Mouse (Mus musculus) A20 (cell line): ENCODE data around the gene Usp2.

Experiments
- DNase-seq: peaks from one replicate; pipeline ENCODE4 v3.0.0-alpha.2; 2011; ENCODE audit warnings: low read depth, low spot score

Usp2 gene

DNA sequence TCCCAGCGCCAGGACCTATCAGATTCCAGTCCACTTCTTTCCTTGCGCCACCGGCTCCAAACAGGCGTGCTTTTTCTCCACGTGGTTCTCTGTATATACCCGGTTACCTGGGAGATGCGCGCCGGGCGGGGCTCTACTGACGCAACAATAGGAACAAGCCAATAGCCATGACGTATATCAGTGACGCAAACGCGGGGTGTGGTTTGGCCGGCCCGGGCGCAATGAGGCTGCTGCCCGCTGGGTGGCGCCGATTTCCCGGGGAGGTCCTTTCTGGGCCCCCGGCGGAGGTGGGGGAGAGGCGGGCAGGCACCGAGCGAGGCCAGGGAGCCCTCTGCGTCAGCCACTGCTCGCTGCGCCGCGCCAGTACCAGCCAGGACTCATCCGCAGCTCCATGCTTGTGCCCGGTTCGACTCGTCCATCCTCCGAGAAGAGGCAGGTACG is at the start of gene Usp2:
Usp2 (plus strand) TSS at position 237 of the 441 bp plus-strand sequence.
- DNase-seq, result peak; percentile 98

DNA sequence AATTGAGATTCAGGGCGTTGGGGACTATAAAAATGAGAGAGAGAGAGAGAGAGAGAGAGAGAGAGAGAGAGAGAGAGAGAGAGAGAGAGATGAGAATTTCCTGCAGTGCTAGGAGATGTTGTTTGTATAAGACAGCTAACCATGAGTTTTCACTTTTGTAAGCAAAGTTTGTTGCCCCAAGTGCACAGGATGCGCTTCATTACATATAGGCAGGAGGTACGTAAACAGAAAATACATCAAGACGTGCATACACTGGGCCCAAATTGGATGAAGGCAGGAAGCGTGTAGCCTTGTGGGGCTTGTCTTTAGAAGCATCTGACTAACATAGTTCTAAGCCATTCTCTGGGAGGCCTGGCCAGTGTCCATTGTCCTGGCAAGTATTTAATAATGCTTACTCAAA is 49.0 kb upstream of the Usp2 start:
- DNase-seq, result no peak

DNA sequence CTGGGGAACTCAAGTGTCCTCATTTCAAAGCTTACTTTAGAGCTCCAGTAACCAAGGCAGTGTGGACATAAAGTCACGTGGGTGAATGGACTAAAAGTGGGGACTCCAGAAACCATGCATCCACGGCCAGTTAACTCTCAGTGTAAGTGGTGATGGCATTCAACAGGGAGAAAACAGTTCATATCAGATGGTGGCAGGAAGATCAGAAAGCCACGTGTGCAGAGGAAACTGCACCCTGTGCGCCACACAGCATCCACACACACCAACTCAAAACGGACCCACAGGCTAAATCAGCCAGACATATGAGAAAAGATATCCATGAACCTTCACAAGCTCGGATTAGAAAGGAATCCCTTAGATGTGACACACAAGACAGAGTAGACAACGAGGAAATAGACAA is 46.8 kb upstream of the Usp2 start:
- DNase-seq, result no peak

DNA sequence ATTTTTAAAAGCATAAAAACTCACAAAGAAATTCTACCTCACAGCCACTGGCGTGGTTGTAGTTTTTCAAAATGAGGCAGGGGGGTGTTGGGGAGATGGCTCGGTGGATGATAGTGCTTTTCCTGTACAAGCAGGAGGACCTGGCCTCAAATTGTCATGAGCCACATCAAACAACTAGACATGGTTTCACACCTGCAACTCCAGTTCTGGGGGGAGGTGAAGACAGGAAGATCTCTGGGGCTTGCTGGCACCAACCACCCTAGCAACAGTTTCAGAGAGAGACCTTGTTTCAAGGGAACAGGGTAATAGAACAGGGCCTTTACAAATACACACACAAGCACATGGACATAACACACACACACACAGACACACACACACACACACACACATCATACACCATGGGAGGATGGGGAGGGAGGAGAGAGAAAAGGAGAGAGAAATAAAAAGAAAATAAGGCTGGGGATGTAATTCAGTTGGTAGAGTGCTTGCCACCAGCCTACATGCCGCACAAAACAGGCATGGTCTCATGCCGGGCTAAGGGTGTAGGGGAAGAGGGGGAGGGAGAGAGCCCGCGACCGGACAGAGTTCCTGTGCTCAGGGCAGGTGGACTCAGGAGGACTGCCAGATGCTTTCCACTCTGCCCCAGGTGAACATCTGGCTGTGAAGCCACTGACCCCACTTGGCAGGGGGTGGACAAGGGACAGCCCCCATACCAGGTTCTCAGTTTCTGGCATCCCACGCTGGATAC is 44.5 kb upstream of the Usp2 start:
- DNase-seq, result no peak

DNA sequence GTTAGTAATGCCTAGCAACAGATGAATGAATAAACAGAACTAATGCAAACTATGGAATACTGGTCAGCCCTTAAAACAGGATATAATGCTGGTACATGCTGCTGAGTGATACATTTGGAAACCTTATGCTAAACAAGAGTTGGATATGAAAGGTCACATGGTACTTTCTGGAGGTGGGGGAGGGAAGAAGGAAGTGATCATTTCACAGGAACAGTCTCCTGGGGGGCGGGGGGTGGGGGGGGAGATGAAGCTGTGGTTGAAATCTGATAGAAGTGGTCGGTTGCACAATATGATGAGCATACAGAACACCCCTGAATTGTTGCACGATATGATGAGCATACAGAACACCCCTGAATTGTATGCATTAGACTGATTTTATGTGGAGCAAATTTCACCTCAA is 42.7 kb upstream of the Usp2 start:
- no peak for DNase-seq

DNA sequence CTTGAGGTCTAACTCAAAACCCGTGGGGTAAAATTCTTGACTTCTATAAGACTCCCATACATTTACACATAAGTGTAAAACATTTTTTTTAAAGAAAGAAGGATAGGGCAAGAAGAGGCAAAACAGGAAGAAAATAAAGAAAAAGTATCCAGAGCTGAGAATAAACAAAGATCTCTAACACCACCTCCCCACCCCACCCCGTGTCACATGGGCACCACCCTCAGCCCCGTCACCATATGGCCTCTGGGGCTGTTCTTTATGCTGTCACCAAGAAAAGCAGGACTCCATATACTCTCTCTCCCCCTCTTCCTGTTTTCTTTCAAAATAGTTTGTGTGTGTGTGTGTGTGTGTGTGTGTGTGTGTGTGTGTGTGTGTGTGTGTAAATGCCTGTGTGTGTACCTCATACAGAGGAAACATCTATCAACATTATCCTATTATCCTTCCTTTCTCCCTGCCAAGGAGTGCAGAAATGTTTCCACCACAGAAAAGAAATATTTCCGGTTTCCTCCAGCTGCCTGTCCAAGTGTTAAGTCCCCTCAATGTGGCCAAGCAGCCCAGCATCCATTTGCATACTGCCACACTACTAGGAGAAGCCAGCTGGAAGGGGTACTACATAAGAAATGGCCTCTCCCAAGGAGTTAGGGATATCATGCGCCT is 37.1 kb upstream of the Usp2 start:
- no peak for DNase-seq

DNA sequence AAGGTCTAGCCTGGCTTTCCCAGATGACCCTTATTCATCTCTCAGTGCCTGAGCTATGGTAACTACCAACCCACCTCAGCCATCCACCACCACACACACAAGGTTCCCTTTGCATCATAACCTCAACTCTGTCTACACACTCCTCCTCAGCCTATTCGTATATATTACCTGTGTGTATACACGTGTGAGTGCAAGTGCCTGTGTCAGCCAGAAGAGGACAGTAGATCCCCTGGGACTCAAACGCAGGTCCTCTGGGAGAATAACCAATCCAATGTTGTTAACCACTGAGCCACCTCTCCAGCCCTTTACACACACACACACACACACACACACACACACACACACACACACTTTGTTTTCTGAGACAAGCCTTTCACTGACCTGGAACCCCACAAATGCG is 36.2 kb upstream of the Usp2 start:
- no peak for DNase-seq

DNA sequence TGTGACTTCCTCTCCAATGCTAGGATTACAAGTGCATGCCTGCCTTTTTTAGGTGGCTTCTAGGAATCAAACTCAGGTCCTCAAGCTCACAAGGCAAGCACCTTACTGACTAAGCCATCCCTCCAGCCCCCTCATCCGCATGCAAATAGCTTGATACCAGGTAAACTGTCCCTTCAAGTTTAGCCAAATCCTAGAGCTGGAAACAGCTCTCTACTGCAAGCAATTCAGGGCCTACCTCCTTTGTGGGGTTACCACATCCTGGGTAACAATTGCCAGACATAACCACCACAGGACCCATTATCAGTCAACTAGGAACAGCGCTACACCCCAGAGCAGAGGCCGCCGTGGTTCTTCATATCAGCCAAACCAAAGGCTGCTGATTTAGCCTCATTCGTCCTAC is 35.7 kb upstream of the Usp2 start:
- no peak for DNase-seq

DNA sequence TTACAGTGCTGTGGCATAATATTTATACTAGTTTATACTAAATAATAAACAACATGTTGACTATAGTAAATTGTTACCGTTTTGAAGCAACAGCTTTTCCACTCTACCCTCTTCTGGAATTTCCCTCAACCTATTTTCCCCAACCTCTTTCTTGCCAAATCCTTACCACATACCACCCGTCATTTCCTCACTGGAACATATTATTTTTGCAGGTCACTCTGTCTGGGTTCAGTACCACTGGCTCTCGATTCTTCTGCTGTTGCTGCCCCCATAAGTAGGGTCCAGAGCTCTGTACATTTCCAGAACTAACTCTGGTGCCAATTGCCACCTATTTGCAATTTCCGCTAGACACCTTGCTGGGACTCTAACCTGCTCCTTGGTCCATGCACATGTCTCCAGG is 34.9 kb upstream of the Usp2 start:
- no peak for DNase-seq

DNA sequence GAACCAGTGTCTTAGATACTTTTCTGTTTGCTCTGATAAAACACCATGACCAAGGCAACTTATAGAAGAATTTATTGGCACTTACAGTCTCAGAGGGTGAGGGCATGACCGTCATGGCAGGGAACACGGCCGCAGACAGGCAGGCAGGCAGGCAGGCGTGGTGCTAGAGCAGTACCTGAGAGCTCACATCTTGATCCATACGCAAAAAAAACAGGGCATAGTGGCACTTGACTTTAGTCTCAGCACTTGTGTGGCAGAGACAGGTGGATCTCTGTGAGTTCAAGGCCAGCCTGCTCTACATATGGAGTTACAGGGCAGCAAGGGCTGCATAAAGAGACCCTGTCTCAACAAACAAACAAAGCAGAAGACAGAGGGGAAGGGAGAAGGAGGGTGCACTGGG is 33.5 kb upstream of the Usp2 start:
- no peak for DNase-seq

DNA sequence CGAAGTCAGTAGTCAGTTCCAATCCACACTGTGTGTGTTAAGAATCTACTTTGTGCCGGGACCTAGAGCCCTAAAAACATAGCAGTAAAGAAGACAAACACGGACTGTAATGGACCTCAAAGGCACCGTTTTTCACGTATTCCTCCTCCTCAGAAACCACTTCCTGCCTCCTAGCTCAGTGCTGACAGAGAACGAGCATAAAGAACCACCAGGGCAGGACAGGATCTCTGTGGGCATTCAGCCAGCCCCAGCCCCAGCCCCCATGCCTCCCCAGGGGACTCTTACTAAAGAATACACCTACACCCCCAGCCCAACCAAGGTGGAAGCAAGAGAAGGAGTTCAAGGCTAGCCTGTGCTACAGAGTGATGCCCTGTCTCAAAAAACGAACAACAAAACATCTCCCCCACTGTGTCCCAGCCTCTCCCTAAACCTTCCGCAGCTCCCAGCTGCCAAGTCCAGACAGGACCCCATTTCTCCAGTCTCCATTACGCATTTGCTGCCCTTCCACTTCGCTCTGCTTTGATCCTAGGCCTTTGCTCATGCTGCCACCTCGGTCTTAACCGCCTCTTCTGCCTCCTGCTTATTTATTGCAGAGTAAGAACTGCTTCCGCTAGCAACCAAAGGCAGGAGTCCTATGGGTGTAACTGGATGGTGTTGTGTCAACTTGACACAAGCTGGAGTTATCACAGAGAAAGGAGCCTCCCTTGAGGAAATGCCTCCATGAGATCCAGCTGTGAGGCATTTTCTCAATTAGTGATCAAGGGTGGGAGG is 32.7 kb upstream of the Usp2 start:
- no peak for DNase-seq

DNA sequence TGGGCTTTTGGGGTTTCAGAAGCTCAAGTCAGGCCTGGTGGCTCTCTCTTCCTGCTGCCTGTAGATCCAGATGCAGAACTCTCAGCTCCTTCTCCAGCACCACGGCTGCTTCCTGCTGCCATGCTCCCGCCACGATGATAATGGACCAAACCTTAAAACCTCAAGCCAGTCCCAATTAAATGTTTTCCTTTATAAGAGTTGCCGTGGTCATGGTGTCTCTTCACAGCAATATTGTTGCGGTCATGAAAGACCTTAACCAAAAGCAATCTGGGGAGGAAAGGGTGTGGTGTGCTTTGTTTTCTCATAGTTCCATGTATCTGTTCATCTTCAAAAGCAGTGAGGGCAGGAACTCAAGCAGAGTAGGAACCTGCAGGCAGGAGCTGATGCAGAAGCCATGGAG is 29.7 kb upstream of the Usp2 start:
- DNase-seq, result no peak

DNA sequence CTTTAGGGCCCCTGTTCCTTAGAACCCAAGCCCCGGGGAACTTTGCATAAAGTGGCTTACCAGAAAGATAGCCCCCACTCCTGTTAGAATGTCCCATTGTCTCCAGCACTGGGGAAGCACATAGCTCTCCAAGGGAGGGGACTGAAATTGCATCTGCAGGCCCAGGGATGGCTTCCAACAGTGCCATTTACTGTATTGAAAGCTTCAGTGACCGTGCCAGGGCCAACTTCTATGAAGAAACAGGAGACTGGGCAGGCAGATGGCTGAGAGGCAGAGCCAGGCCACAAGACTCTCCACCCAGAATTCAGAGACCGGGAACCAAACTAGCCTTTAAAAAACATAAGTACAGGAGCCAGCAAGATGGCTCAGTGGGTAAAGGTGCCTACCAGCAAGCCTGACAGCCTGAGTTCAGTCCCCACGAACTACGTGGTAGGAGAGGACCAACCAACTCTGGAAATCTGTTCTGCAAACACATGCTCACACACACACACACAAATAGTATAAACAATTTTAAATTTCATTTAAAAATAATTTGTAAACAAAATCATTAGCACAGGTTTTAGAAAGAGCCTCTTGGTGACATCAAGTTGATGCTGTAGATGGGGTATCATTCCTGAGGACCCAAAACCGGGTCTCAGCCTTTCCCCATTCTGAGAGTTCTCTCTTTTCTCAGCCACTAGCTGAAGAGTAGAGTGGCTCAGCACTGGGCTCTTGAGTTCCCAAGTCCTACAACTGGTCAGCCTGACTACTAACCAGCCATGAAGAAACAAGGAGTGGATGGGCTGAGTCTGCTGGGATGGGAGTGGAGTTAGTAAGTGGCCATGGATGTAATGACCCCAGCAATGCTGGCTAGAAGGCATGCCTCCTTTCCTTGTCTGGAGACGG is 25.1 kb upstream of the Usp2 start:
- no peak for DNase-seq

DNA sequence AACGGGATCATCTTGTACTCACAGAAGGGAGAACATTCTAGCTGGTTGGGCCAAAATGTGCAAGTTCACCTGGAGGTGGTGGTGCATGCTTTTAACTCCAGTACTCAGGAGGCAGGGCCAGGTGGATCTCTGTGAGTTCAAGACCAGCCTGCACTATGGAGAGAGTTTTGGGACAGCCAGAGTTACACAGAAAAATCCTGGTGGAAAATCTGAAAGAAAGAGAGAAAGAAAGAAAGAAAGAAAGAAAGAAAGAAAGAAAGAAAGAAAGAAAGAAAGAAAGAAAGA is 24.5 kb upstream of the Usp2 start:
- no peak for DNase-seq

DNA sequence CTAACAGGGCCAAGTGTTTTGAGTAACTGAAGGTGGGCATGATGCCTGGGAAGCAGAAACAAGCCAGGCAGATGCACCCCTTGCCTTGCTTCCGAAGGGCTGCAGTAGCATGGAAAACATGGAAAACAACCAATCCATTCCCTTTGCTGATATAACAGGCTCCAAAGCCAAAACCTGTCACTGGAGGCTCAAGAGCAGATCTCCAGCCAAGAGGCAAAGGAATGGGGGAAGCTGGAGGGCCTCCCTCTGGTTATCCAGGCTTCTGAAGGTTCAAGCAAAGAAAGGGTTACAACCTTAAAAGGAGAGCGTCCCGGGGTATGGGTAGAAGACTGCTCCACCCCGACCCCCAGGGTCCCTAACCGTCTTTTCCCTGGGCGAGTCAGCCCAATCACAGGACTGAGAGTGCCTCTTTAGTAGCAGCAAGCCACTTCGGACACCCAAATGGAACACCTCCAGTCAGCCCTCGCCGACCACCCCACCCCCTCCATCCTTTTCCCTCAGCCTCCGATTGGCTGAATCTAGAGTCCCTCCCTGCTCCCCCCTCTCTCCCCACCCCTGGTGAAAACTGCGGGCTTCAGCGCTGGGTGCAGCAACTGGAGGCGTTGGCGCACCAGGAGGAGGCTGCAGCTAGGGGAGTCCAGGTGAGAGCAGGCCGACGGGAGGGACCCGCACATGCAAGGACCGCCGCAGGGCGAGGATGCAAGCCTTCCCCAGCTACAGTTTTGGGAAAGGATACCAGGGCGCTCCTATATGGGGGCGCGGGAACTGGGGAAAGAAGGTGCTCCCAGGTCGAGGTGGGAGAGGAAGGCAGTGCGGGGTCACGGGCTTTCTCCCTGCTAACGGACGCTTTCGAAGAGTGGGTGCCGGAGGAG is 23.7 kb upstream of the Usp2 start, which contains the start of gene Thy1:
Thy1 (plus strand) TSS at position 549 of the 872 bp plus-strand sequence.
- no peak for DNase-seq

DNA sequence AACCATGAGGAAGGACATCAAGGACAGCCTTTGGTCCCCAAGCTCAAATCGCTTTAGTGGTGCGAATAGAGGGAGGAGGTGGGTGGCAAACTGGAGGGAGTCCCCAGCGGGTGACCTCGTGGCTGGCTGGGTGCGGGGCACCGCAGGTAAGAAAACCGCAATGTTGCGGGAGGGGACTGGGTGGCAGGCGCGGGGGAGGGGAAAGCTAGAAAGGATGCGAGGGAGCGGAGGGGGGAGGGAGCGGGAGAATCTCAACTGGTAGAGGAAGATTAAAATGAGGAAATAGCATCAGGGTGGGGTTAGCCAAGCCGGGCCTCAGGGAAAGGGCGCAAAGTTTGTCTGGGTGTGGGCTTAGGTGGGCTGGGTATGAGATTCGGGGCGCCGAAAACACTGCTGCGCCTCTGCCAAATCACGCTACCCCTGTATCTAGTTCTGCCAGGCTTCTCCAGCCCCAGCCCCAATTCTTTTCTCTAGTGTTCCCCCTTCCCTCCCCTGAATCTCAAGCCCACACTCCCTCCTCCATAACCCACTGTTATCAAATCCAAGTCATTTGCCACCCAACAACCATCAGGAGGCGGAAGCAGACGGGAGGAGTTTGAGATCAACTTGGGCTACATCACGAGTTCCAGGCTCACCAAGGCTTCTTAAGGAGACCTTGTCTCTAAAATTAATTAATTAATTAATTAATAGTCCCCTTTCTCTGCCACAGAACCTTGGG is 23.0 kb upstream of the Usp2 start:
- DNase-seq, result no peak

DNA sequence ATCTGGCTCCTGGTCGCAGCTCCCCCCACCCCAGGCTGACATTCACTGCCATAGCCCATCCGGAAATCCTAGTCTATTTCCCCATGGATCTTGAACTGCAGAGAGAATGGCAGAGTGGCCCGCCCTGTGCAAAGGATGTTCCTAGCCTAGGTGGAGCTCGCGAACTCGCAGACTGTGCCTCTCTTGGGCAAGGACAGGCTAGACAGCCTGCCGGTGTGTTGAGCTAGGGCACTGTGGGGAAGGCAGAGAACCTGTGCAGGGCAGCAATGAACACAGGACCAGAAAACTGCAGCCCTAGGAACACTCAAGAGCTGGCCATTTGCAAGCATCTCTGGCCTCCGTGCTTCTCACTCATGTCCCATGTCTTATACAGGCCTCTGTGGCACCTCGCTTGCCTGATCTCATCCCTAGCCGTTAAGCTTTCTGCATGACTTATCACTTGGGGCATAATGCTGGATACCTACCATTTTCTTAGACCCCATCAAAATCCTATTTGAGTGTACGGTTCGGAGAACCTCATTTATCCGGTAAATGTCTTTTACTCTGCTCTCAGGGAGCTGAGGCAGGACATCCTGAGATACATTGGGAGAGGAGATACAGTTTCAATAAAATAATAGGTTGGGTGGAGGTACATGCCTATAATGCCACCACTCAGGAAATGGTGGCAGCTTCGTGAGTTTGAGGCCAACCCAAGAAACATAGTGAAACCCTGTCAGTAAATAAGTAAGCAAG is 22.2 kb upstream of the Usp2 start:
- no peak for DNase-seq

DNA sequence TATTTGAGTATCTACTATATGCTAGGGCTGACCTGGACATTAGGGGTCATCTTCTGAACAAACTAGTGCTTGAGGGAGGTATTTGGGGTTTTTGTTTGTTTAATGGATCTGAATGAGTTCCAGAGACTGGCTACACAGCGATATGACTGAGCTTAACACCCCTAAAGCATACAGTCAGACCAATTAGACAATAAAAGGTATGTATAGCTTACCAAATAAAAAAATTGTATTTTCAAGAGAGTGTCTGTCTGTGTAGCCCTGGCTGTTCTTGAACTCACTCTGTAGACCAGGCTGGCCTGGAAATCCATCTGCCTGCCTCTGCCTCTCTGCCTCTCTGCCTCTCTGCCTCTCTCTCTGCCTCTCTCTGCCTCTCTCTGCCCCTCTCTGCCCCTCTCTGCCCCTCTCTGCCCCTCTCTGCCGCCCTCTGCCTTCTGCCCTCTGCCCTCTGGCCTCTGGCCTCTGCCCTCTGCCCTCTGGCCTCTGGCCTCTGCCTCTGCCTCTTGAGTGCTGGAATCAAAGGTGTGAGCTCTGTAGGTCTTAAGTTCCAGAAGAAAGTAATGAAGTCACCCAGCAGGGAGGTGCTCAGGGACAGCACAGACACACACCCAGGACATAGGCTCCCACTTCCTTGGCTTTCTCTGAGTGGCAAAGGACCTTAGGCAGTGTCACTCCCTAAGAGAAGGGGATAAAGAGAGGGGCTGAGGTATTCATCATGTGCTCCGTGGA is 21.5 kb upstream of the Usp2 start:
- DNase-seq, result no peak

DNA sequence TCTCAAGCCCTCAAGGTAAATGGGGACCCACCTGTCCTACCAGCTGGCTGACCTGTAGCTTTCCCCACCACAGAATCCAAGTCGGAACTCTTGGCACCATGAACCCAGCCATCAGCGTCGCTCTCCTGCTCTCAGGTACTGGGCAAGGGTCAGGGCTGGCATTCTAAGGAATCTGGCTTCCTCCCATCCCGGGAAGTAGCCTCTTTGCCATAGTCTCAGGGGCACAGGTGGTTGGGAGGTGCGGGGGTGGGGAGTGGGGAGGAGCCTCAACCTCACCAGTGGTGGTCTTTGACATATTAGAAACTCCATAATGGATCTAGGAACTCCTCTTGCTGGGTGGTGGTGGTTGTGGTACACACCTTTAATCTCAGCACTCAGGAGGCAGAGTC is 20.9 kb upstream of the Usp2 start:
- no peak for DNase-seq
